Mouse (Mus musculus) spleen, adult 12 weeks (tissue): ENCODE measurements around the gene Baiap2.
A peak's percentile ranks its signal among the peaks of the same experiment; 100 is the strongest.

Source experiments
- DNase-seq: peaks from one replicate; pipeline ENCODE4 v3.0.0; 2022; ENCODE audit warnings: low spot score

Gene Baiap2

GRCm38 (mm10) chr11:119919897-119920296, 22.7 kb upstream of the Baiap2 start:
- DNase-seq: peak; percentile 42

GRCm38 (mm10) chr11:119920668-119921067, 21.9 kb upstream of the Baiap2 start:
- DNase-seq: no peak

- DNase-seq: no peak
These were observed 17.4 kb upstream of the Baiap2 start for GRCm38 (mm10) chr11:119925176-119925575.

- DNase-seq: no peak
These were observed 15.8 kb upstream of the Baiap2 start for GRCm38 (mm10) chr11:119926762-119927161.

GRCm38 (mm10) chr11:119928023-119928681, 14.4 kb upstream of the Baiap2 start:
- DNase-seq: peak; percentile 45

GRCm38 (mm10) chr11:119929603-119930265, 12.8 kb upstream of the Baiap2 start:
- no peak for DNase-seq

GRCm38 (mm10) chr11:119931809-119932208, 10.8 kb upstream of the Baiap2 start:
- DNase-seq: no peak

GRCm38 (mm10) chr11:119933142-119933541, 9.4 kb upstream of the Baiap2 start:
- DNase-seq: no peak

- no peak for DNase-seq
These were observed 8.6 kb upstream of the Baiap2 start for GRCm38 (mm10) chr11:119933819-119934583.

- DNase-seq: no peak
These were observed 7.8 kb upstream of the Baiap2 start for GRCm38 (mm10) chr11:119934773-119935172.

GRCm38 (mm10) chr11:119935457-119935856, 7.1 kb upstream of the Baiap2 start:
- no peak for DNase-seq

GRCm38 (mm10) chr11:119936456-119936855, 6.1 kb upstream of the Baiap2 start:
- no peak for DNase-seq

GRCm38 (mm10) chr11:119937216-119937615, 5.3 kb upstream of the Baiap2 start:
- DNase-seq: no peak

- DNase-seq: no peak
These were observed 4.6 kb upstream of the Baiap2 start for GRCm38 (mm10) chr11:119937772-119938502.

- no peak for DNase-seq
These were observed 3.4 kb upstream of the Baiap2 start for GRCm38 (mm10) chr11:119939073-119939710.

GRCm38 (mm10) chr11:119939711-119940106, 2.9 kb upstream of the Baiap2 start:
- no peak for DNase-seq

- no peak for DNase-seq
These were observed 2.4 kb upstream of the Baiap2 start for GRCm38 (mm10) chr11:119940142-119940541.

- DNase-seq: no peak
These were observed 769 bp upstream of the Baiap2 start for GRCm38 (mm10) chr11:119941794-119942193.

GRCm38 (mm10) chr11:119942201-119942726, 299 bp upstream of the Baiap2 start:
- no peak for DNase-seq

- DNase-seq: peak; percentile 9
These were observed 945 bp downstream of the Baiap2 start for GRCm38 (mm10) chr11:119943428-119943988.

- DNase-seq: no peak
These were observed 2.8 kb downstream of the Baiap2 start for GRCm38 (mm10) chr11:119945343-119945742.
